Comparison of ENCODE assay signal across 16 mouse cellular contexts in the genomic region with DNA sequence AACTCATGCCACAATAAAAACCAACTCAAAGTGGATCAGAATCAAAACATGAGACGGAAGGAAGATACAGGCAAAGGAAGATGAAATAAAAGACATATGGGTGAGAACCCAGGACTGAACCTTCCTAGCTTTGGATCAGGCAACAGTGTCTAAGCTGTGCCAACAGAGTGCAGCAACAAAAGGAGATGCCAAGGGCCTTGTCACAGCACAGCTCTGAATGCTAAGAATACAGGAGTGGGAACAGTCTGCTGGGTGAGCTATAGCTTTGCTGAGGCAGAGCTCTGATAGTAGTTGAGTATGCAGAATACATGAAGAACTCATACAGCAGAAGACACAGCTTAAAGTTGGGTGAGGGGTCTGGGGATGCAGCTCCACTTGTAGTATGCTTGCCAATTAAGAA.
"Had no signal": no experiment of that assay in that cellular context is flagged by ENCODE, and none has a peak within 500 bp of the region (broad histone marks: within the 10 kb centered on the region; RNA-seq: fewer than 3 reads in every experiment).

No protein-coding gene starts in this region.

- H3K4me2 ChIP-seq: liver, embryonic 11.5 days; lung, embryonic 14.5 days; midbrain, embryonic 11.5 days; neural tube, embryonic 13.5 days had no signal

- H3K9ac ChIP-seq: liver, embryonic 14.5 days; liver, postnatal 0 days; lung, embryonic 14.5 days; neural tube, embryonic 13.5 days had no signal

- H3K27me3 ChIP-seq: neural tube, embryonic 13.5 days had no signal

- H3K27ac ChIP-seq: liver, embryonic 14.5 days; neural tube, embryonic 13.5 days had no signal

- H3K4me3 ChIP-seq: myocyte; neural tube, embryonic 13.5 days had no signal

- ATAC-seq: liver, postnatal 0 days had no signal

- H3K36me3 ChIP-seq: neural tube, embryonic 13.5 days had no signal

- H3K9me3 ChIP-seq: neural tube, embryonic 13.5 days had no signal

- DNase-seq: kidney, adult 11 months; kidney, adult 8-10 months; kidney, postnatal 14 days; kidney, postnatal 4 days; liver, postnatal 0 days; lung, embryonic 14.5 days; lung, postnatal 10 days; lung, postnatal 4 days; midbrain, embryonic 14.5 days; thymus, adult 18-20 months; thymus, postnatal 36 days had no signal
